Mouse (Mus musculus) kidney, postnatal 25 days (tissue): ENCODE measurements at regions not wholly inside any gene's neighbourhood (a gene's known extent, or its start where the extent isn't known, plus 50 kb on each side); places are given as distances from the start of the nearest gene placed in this dataset.

ENCODE experiments used
- DNase-seq, 2 experiments: peaks; one replicate each; pipeline ENCODE4 v3.0.0; 2021; ENCODE audit warnings: mixed read lengths in 2 of 2

DNA sequence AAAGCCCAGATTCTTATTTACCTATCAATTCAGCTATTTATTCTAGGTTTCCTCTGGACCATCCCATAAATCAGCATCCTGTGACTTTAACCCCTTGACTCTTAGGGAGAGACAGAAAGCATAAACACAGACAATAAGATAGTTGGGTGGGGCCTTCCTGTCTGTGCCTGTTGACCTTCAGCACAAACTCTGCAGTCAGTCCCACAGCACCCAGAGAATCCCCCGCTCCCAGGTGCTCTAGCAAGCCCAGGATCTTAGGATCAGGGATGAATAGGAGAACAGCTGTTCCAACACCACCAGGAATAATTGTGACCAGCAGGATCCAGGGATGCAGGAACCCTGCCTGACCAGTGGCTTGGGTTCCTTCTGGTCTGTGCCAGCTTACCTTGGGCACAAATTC, 107.8 kb downstream of the Basp1 start:
- no peak for DNase-seq

GRCm38 (mm10) chr15:25303379-25303778, 110.2 kb downstream of the Basp1 start:
- no peak for DNase-seq

DNA sequence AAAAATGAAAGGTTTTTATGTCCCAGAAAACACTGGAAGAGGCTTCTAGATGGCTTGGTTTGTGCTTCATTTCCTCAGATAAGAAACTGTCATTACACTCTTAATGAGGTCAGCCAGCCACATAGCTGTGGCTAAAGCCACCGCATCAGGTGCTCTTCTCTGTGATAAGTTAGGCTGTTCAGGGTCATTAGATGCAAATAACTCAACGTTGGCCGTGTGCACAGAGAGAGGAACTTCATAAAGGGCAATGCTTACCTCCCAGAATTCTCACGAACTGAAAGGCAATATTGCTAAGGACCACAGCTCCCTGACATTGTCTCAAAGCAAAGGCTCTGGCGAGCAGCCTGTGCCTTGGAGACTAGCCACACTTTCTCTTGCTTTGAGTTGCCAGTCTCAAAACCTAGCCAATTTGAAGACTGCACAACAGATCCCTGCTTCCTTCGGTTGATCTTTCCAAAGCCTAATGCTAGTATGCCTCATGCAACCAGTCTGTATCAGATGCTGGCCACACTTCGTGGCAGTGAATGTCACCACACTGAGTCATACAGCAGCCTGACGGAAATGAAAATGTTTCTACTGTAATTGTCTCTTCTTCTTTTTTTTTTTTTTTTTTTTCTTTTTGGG, 110.8 kb downstream of the Basp1 start:
- DNase-seq: no peak

DNA sequence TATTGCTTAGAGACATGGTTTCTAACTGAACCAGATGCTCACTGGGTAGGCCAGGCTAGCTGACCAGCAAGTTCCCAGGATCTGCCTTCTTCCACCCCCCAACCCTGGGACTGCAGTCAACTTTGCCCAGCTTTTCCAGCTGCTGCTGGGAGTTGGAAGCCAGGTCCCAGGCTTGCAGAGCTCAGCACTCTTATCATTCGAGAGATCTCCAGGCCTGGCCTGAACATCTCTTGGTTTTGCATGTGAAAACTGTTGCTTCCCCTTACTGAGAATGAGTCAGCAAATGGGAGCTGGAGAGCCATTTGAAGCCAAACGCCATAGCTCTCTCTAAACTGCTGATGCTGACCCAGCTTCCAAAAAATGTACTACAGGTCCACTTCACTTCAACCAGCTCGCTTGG, 111.8 kb downstream of the Basp1 start:
- DNase-seq: no peak

GRCm38 (mm10) chr15:25297278-25297677, 116.3 kb downstream of the Basp1 start:
- DNase-seq: no peak

GRCm38 (mm10) chr15:25296714-25297113, 116.8 kb downstream of the Basp1 start:
- no peak for DNase-seq

- no peak for DNase-seq
These were observed 117.8 kb downstream of the Basp1 start for GRCm38 (mm10) chr15:25295753-25296152.

DNA sequence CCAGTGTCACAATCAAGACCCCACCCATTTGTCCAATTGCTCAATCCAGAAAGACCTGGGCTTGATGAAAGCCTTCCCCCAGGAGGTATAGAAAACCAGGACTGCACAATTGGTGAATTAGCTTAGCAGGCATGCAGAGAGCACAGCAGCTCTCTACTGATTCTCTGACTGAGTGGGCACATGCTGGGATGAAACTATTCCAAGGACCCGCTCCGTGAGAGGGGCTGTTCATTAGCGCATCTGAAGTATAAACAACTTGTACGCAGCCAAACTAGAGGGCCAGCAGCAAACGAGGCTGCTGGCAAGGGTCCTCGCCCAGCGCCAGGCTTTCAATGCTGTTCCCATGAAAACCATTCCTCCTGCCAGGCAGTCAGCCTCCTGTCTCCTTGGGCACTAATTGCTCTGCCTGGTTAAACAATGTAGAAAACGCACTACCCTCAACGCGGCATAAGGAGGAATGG, 122.3 kb downstream of the Basp1 start:
- DNase-seq: no peak

DNA sequence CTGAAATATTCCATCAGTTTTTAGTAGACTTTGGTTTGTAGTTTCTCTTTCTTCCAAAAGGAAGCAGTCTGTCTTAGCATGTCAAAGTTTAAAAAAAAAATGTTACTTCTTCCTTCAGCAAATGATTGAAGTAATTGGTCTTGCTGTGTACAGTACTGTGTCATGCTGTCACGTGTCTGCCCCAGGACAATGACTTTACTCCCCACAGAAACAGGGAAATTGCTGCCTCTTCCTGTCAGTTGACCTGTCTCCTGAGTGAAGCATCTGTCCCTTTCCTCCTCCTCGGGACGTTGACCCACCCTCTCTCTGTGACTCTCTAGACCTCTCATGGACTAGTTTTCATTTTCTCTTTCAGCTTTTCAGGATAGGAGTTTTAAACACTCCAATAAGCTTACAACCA, 125.7 kb downstream of the Basp1 start:
- DNase-seq: no peak

- DNase-seq: no peak
These were observed 129.0 kb downstream of the Basp1 start for GRCm38 (mm10) chr15:25284354-25285199.

GRCm38 (mm10) chr15:25283713-25284112, 129.9 kb downstream of the Basp1 start:
- no peak for DNase-seq

- no peak for DNase-seq
These were observed 131.2 kb downstream of the Basp1 start for GRCm38 (mm10) chr15:25282346-25282745.

DNA sequence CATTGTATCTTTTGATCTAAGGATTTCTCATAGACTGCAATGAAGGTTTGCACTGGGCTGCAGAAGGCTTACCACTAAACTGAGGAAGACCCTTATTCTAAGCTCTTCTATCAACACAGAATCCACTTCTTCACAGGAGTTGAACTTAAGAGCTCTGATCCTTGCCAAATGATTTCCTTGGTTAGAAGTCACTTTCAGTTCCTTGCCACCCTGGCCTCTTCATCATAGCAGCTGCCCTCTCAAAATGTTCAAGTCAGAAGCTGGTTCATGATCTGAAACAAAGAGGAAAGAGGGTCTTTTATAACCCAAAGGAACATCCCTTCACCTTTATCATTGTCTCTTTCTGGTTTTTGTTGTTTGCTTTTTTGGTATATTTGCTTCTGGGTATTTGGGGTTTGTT, 131.6 kb downstream of the Basp1 start:
- no peak for DNase-seq

DNA sequence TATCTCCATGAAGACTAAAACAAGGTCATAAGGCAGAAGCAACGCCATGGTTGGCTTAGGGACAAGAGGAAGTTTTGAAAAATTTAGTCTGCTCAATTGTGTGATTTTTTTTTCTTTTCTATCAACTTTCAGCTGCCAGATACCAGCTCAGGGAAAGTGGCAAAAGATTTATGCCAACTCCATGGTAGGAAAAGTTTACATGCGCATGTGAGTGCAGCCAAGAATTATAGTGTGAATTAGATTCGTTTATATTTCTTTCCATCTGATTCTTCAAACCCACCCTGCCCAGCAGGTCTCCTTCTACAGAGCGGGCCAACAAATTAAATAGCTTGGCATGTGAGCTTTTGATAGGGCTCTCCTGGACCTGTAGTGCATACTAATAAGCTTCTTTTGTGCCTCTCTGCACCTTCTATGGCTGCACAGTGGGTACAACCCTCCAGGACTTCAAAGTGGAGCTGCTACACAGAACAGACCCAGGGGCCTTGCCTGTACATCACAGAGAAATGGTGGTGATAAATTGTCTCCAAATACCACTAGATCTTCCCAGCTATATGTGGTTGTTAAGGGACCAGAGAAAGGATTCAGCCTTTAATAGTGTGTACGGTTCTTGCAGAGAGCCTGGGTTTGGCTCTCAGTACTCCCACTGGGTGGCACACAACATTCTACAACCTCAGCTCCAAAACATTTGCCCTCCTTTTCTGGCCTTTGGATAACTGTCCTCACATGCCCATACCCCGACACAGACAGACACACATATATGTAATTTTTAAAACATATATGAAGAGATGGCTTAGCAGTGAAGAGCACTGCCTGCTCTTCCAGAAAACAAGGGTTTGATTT, 135.0 kb downstream of the Basp1 start:
- DNase-seq: no peak

DNA sequence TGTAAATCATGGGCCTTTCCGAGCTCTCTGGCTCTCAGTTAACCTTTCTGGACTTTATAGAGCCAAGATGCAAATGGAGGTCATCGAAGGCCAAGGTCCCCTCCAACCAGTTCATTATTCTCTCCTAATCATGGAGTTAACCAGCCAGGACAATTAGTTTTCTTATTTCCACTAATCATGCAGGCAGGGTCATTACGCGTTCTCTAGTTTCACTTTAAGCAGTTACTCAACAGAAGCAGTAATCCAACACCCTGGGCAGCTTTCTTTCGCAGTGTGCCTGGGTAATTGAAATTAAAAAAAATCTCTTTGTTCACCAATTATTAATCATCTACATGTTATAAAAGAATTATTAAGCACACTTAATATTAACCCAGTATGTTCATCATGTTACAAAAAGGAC, 137.3 kb downstream of the Basp1 start:
- no peak for DNase-seq

- DNase-seq: no peak
These were observed 141.7 kb downstream of the Basp1 start for GRCm38 (mm10) chr15:25271886-25272285.

GRCm38 (mm10) chr15:25270349-25270748, 143.2 kb downstream of the Basp1 start:
- no peak for DNase-seq

GRCm38 (mm10) chr15:25269345-25269996, 144.1 kb downstream of the Basp1 start:
- no peak for DNase-seq

DNA sequence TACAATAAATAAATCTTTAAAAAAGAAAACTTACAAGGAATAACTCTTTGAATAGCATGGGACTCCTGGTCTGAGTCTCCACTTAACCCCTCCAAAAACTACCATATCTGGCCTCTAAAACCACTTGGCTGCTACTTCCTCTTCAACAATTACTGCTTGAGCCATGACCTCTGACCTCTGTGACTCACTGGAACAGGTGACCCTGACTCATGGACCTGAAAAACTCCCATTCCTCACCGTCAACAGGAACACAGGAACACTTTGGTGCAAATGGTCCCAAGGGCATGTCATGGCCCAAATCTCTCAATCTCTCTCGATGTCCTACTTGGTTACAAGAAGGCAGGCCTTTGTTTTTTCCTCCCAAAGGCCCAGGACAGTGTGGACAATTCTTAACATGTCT, 145.1 kb downstream of the Basp1 start:
- DNase-seq: no peak

DNA sequence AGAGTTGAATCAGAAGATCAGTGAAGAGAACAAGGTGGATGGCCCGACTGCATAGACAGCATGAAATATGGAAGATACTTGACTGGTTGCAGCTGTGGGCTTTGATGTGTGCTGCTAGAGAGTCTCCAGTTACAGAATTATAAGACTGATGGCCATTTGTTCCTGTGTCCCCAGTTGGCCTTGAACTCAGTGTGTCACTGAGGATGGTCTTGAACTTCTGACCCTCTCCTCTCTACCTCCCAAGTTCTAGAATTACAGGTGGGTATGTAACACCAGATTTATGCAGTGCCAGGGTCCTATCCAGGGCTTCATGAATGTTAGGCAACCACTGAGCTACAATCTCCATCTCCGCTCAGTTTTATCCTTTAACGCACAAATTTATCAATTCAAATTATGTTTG, 146.1 kb downstream of the Basp1 start:
- no peak for DNase-seq

DNA sequence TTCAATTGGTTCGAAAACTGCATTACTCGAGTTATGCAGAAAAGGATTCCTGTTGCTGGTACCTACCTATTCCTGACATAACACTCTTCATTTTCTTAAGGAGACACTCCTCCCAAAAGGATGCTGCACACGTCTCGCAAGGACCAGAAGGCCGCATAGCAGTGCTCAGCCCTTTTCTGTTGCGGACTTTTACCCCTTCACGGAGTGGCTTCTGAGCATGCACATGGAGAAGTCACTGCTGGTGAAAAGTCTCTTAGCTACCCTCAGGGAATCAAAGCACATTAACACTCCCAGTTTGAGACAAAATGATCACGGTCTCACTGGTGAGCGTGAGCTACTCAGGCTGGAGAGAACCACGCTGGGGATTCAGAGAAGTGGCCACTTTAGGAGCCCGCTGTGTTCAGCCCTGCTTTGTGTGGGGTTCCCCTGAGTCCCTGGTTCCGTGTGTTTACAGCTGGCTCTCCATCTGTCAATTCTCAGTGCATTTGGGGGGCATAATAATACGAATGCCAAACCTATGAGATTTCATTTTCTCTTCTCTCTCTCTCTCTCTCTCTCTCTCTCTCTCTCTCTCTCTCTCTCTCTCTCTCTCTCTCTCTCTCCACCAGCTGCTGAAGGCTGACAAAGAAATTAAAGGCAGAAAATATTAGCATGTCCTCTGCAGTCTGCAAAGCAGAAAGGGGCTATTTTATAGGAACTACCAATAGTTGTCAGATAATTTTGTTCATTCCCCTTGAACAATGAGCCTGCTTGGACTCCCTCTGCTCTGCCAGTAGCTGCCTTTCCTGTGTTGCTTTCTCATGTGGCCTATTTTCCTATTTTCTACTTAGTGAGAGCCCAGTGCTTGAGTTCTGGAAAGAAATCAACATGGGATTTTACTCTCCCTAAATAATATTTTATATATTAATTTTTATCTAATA, 160.7 kb downstream of the Basp1 start:
- no peak for DNase-seq

GRCm38 (mm10) chr15:25245631-25246030, 167.9 kb downstream of the Basp1 start:
- no peak for DNase-seq
